11 mouse cellular contexts compared by ENCODE assay signal in genomic region chr5:53202748-53203147, GRCm38 (mm10).
"Had no signal": no experiment of that assay in that cellular context is flagged by ENCODE, and none has a peak within 500 bp of the region (broad histone marks: within the 10 kb centered on the region; RNA-seq: fewer than 3 reads in every experiment).

No protein-coding gene starts in this region.

- H3K27ac ChIP-seq: kidney, embryonic 15.5 days; left cerebral cortex, adult 2 months; limb, embryonic 15.5 days; liver, embryonic 14.5 days; midbrain, embryonic 13.5 days had no signal

- ATAC-seq: midbrain, embryonic 13.5 days had no signal

- H3K4me3 ChIP-seq: kidney, embryonic 15.5 days; left cerebral cortex, adult 2 months; limb, embryonic 15.5 days; midbrain, embryonic 13.5 days; myocyte had no signal

- DNase-seq: kidney, postnatal 14 days; lung, adult 18-20 months; spleen, adult 18-20 months; thymus, adult 2 months; thymus, postnatal 25 days had no signal
